Mouse (Mus musculus) left cerebral cortex, adult 2 months (tissue): ENCODE measurements at regions not wholly inside any gene's neighbourhood (a gene's known extent, or its start where the extent isn't known, plus 50 kb on each side); places are given as distances from the start of the nearest gene placed in this dataset.

ENCODE experiments used
- DNase-seq, 2 experiments: peaks; one replicate each; pipeline ENCODE4 v3.0.0; 2021 to 2022; ENCODE audit warnings: low spot score in 2 of 2, mixed read lengths in 1 of 2; ENCODE audit errors: extremely low spot score in 1 of 2
- H3K27ac ChIP-seq: fragments of 200-600 bp; 2 replicates; pipeline ENCODE4 v1.8.1; 2022
- H3K4me3 ChIP-seq: fragments of 200-600 bp; 2 replicates; pipeline ENCODE4 v1.8.1; 2022
- CTCF ChIP-seq: fragments of 200-600 bp; IDR thresholded peaks from 2 replicates; pipeline ENCODE4 v1.8.1; 2022; ENCODE audit warnings: antibody characterized with exemption, mild to moderate bottlenecking, moderate library complexity
- intact Hi-C: fragments of 180-260 bp; cut with DNase I; formaldehyde crosslinking; loops from one replicate; pipeline ENCODE4 v1.15.1; 2025

DNA sequence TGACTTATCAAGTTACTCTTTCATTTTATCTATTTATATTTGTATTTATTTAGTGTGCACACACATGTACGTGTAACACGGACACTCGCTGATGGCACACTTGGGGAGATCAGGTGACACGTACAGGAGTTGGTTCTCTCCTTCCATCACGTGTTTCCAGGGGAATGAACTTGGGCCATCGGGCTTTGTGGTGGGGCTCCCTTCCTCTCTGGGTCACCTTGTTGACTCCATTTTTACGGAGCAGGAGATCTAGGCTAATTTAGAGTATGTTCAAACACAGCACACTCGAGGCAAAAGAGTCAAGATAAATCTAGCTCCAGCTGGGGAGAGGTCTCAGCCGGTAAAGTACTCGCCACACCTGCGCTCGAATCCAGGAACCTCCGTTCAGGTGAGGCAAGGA, 84.1 kb upstream of the Plekha5 start:
- no peak for DNase-seq
- intact Hi-C loops = no loop called here
- TF ChIP-seq CTCF = no peak

DNA sequence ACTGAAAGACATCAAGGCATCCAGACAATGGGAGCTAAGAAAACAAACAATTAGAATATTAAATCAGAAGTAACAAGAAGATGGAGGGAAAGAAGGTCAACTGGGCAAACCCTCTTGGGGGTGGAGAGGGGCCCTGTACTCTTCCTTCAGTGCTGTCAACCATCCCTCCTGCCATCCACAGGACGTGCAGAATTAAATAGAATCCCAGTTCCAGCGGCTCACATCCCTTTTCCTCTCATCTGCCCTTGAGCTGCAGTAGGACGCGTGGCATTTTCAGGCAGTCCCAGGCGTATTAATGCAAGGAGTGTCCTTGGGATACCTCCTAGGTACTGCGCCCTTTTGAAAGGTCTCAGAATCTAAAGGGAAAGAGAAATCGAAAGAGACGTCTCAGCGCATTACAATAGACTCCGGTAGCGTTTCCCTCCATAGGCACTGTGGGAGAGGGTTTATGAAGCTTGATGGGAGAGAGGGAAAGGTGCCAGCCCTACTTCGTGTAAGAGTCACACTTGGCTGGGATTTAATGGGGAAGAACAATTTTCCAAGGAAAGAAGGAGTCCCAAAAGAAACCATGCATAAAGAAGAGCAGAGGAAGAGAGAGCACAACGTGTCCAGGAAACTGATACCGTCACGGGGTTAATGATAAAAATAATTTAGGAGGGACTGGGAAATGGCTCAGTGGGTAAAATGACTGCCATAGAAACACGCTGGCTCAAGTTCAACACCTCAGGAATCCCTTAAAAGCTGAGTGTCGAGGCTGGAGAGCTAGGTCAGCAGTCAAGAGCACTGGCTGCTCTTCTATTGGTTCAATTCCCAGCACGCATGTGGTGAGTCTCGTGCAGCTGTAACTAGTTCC, 85.7 kb upstream of the Plekha5 start:
- intact Hi-C loops = no loop called here
- no peak for TF ChIP-seq CTCF
- H3K27ac ChIP-seq = no peak overlapping the region

More for the DNA sequence above, 84.1 kb upstream of the Plekha5 start:
- H3K4me3 ChIP-seq = no peak overlapping the region
- H3K27ac ChIP-seq = no peak overlapping the region

DNA sequence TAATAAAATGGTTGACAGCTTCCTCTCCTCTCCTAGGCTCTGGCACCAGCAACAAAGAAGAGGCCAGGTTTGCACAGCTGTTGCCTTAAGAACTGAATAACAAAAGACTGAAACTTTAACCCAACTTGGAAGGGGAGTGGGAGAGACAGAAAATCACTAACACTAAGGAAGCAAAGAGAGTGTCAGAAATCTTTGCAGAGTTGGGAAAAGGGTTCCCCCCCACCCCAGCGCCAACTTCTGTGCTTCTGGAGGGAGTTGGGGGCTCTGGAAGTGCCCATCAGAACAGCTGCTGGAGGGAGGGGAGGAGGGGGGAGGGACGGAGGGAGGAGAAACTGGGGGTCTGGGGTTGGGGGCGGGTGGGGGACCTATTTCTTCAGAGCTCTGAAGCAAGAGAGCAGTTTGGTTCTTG, 86.8 kb upstream of the Plekha5 start:
- H3K27ac ChIP-seq = no peak overlapping the region
- no peak overlapping the region for H3K4me3 ChIP-seq
- DNase-seq = no peak
- no peak for TF ChIP-seq CTCF
- intact Hi-C loops = no loop called here

More for the DNA sequence above, 85.7 kb upstream of the Plekha5 start:
- peak overlapping the region; percentile 38 for H3K4me3 ChIP-seq
- DNase-seq = no peak

DNA sequence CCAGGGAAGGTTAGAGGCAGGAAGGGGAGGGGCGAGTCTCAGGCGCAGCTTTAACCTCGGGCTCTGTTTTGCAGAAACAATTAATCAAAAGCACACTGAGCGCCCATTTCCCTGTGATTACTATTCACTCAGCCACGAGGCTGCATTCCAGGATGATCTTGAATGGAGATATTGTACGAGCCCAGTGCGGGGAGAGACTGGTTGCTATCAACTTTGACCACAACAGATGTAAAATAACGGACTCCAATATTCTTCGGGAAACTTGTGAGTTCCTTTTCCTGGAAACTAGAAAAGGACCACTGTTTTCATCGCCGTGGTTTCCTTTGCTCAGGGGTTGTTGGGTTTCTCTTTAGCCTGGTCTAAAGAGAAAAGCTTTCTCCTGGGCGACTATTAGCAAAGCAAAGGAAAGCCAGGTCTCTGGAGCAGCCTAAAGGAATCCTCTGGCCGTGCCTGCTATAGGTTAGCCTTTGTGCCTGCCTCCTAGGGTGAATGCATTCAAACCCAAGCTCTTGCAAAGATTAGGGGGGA, 87.4 kb upstream of the Plekha5 start:
- no peak overlapping the region for H3K27ac ChIP-seq
- DNase-seq = no peak
- TF ChIP-seq CTCF = no peak
- no peak overlapping the region for H3K4me3 ChIP-seq
- intact Hi-C loops = no loop called here

DNA sequence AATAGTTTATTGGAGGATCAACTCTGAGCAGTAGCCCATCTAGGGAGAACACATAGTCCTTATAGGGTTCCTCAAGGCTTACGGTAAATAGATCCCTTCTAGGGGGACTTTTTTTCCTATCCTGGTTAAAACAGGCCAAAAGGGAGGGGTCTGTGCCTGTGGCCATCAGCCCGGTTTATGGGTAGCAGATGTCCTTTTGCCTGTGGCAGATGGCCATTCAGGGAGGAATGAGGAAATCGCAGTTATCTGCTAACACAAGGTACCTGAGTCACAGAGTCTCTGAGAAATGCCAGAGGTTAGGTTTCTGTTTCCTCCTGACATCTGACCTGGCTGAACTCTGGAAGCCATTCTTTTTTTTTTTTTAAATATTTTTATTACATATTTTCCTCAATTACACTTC, 90.5 kb upstream of the Plekha5 start:
- TF ChIP-seq CTCF = no peak
- no peak overlapping the region for H3K27ac ChIP-seq
- no peak for DNase-seq
- intact Hi-C loops = no loop called here
- H3K4me3 ChIP-seq = no peak overlapping the region

DNA sequence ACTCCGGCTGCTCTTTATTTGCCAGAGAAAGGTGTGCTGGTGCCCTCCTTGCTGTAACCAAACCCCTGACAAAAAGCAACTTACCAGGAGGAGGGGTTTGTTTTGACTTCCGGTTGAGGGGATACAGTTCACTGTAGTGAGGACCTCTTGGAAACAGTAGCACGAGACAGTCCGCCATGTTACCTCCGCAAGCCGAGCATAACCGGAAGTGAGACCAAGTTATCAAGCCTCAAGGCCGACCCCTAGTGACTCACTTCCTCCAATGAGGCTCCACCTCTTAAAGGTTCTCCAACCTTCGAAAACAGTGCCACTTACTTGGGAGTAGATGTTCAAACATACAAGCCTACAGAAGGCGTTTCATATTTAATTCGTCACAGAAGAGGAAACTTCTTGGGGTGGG, 115.2 kb upstream of the Plekha5 start:
- DNase-seq = no peak
- TF ChIP-seq CTCF = no peak
- Histone ChIP-seq H3K27ac (no peak overlapping the region), H3K4me3 (no peak overlapping the region)
- intact Hi-C loops = no loop called here

DNA sequence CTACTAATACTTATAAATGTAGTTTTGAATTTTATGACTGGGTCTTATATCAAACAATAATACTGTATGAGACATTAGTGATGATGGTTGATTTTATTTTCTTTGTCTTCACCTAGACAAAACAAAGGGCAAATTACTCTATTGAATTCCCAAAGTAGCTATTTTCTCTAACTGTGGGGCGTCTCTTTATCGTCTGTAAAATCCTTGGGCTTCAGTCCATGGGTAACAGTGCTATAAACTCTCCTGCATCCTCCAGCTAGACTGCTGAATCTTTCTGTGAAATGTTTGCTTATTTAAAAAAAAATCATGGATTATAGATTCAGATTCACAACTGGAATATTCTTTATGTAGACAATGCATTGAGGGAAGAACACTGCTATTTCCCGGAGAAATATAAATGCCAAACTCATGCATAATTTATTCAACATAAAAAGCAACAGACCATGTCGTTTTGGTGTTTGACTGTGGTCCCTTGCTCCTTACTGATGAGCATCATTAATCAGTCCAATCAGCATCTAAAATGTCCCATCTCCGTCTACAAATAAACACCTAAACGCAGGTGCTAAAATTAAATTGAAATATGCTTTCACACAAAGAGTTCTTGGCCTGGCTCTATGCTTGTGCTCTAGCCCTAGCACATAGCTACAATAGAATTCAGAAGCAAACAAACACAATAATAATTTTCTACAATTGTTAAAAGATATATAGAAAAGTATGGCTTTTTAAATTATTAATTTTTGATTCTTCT, 116.9 kb upstream of the Plekha5 start:
- intact Hi-C loops = no loop called here
- no peak for TF ChIP-seq CTCF
- DNase-seq = no peak
- Histone ChIP-seq H3K4me3 (no peak overlapping the region), H3K27ac (no peak overlapping the region)

DNA sequence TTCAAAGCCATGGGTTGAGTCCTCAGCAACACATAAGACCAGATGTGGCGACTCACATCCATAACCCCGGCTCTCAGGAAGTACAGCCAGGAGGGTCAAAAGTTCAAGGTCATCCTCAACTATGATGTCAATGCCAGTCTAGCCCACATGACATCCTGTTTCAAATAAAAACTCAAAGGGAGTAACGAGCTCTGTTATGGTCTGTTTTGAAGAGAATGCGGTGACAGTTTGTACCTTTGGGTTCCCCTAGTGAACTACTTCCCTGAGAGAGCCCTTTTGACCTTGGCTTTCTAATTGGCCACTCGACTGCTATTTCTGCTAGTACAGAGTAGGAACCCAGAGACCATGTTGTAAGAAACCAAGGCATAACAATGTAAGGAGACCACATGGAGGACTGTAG, 119.7 kb upstream of the Plekha5 start:
- intact Hi-C loops = no loop called here
- TF ChIP-seq CTCF = no peak
- no peak overlapping the region for H3K4me3 ChIP-seq
- H3K27ac ChIP-seq = no peak overlapping the region
- DNase-seq = no peak

DNA sequence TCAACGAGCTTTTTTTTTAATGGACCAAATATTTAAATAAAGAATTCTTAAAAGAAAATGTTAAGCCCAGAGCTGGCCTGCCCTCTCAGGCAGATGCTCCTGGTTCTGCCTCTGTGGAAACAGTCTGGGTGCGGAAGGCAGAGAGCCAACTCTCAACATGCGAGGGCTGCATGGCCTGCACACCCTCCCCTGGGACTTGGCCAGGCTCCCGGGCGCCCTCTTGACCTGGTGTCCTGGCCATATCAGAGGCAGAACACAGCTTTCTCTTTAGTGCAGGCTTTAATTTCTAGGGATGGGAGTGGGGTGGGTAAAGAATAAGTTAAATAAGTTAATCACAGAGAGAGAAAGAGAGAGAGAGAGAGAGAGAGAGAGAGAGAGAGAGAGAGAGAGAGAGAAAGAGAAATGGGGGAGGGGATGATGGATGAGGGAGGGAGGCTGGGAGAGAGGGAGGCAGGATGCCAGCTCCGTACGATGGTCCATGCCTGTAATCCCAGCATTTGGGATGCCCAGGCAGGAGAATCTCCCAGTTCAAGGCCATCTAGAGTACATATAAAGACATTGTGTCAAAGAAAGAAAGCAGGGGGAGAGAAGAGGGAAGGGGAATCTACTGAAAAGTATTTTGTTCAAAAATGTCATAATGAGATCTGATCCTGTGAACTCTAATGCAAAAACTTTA, 123.2 kb upstream of the Plekha5 start:
- H3K27ac ChIP-seq = no peak overlapping the region
- no peak for TF ChIP-seq CTCF
- intact Hi-C loops = no loop called here
- peak in 1 of 2 experiments; percentile 25 for DNase-seq
- no peak overlapping the region for H3K4me3 ChIP-seq

DNA sequence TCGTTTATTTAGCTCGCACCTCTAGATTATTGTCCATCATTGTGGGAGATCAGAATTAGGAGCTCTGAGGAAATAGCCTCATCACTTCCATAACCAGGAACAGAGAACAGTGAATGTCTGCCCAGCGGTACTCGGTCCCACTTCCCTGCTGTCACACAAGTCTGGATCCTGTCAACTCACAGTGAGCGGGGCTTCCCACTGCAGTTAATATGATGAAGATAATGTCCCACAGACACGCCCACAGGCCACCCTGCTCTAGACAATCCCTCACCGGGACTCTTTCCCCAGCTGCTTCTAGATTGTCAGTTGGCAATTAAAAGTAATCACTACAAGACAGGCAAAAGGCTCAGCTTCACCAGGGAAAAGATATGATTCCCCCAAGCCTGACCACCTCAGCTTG, 124.2 kb upstream of the Plekha5 start:
- intact Hi-C loops = no loop called here
- no peak overlapping the region for H3K4me3 ChIP-seq
- no peak overlapping the region for H3K27ac ChIP-seq
- DNase-seq = no peak
- no peak for TF ChIP-seq CTCF

DNA sequence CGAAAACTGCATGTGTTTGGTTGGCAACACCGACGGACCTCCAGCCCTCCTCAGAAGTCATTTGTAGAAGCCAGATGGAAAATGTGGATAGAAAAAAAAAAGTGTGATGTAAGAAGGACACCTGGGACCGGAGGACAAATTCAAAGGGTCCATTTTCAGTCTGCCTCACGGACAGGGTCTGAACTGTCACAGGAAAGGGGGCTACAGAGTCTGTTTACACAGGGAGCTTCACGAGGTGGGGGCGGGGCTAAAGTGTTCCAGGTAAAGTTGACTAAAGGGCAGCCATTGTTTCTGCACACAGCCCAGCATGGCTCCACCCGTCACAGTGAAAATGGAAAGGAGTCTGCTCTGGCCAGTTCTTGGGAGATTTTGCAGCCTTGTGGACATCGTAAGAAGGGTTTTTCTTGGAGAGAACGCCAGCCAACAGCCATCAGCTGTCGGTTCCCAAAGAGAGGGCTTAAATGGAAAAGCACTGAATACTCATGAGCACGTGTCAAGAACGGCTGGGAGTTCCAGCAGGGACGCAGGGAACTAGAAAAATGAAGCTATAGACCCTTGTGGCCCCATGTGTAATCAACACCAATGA, 125.8 kb upstream of the Plekha5 start:
- intact Hi-C loops = no loop called here
- DNase-seq = no peak
- Histone ChIP-seq H3K27ac (no peak overlapping the region), H3K4me3 (no peak overlapping the region)
- TF ChIP-seq CTCF = no peak
